8 mouse cellular contexts compared by ENCODE assay signal in genomic region chr7:88320628-88321336, GRCm38 (mm10). TPM values are rescaled to one million over a fixed set of nuclear protein-coding genes. Genes with fewer than 3 reads are reported as not detected.
DNase-seq lines count a peak whose midpoint lies in the region; ATAC-seq lines count a peak whose summit lies in the region.
"Had no signal": no experiment of that assay in that cellular context is flagged by ENCODE, and none has a peak within 500 bp of the region (broad histone marks: within the 10 kb centered on the region; RNA-seq: fewer than 3 reads in every experiment).

No protein-coding gene starts in this region.

- no peaks in the 10 kb centered on the region for H3K4me1 ChIP-seq in heart, embryonic 11.5 days (ENCODE audit: control insufficient read depth, insufficient read depth, low read length)
- peaks cover 5% of the 10 kb centered on the region for H3K4me1 ChIP-seq in limb, embryonic 13.5 days

- H3K27me3 ChIP-seq in heart, embryonic 11.5 days (ENCODE audit: control insufficient read depth, insufficient read depth, low read length): no peaks in the 10 kb centered on the region
- no peaks in the 10 kb centered on the region for H3K27me3 ChIP-seq in limb, embryonic 13.5 days

- DNase-seq in 416B (ENCODE audit: low read depth): peak; percentile 75
- DNase-seq in CD4-positive helper T cell, adult 2 months (ENCODE audit: low read depth, low spot score): peak; percentile 14
- peak; percentile 18 for DNase-seq in thymus, postnatal 14 days
- no peak for DNase-seq in cerebellum, postnatal 4 days (ENCODE audit: low spot score in 2 of 2)
- no peak for DNase-seq in gastrocnemius, postnatal 36 days

- no peak overlapping the region for H3K4me2 ChIP-seq in heart, embryonic 11.5 days
- H3K4me2 ChIP-seq in limb, embryonic 13.5 days (replicated peaks): no peak overlapping the region; the same call in 1 of the 2 replicates

- 0 out of 2 replicates have a peak, but pooled peaks have one; percentile 52 for ATAC-seq in heart, embryonic 11.5 days (replicated peaks; ENCODE audit: insufficient number of reproducible peaks, low FRiP score, low TSS enrichment)
- peak; percentile 82 for ATAC-seq in limb, embryonic 13.5 days (ENCODE audit: low FRiP score, low read depth)

- no peaks in the 10 kb centered on the region for H3K36me3 ChIP-seq in heart, embryonic 11.5 days (ENCODE audit: control insufficient read depth, insufficient read depth, low read length)
- H3K36me3 ChIP-seq in limb, embryonic 13.5 days: no peaks in the 10 kb centered on the region

- no peak overlapping the region for H3K4me3 ChIP-seq in heart, embryonic 11.5 days (ENCODE audit: low read depth, low read length)
- no peak overlapping the region for H3K4me3 ChIP-seq in limb, embryonic 13.5 days

- no peaks in the 10 kb centered on the region for H3K9me3 ChIP-seq in heart, embryonic 11.5 days (replicated peaks; ENCODE audit: control insufficient read depth, low read length)
- H3K9me3 ChIP-seq in limb, embryonic 13.5 days: no peaks in the 10 kb centered on the region

- no peak overlapping the region for H3K9ac ChIP-seq in heart, embryonic 11.5 days (ENCODE audit: low read depth, low read length)
- H3K9ac ChIP-seq in limb, embryonic 13.5 days: no peak overlapping the region

- WGBS in heart, embryonic 11.5 days (ENCODE audit: insufficient replicate concordance): 77% methylated on average over 12 of the region's 12 CpGs
- WGBS in limb, embryonic 13.5 days: 55% methylated on average over 12 of the region's 12 CpGs

- no peak overlapping the region for H3K27ac ChIP-seq in heart, embryonic 11.5 days (ENCODE audit: low read depth, low read length)
- no peak overlapping the region for H3K27ac ChIP-seq in limb, embryonic 13.5 days
- H3K27ac ChIP-seq: macrophage had no signal

- intact Hi-C loops in gastrocnemius, postnatal 36 days (cut with DNase I): no loop called here

RNA-seq across cellular contexts. Expression of gene Ctsc, which starts 42.9 kb away (rescaled TPM):
- 29.3 and 30.1 TPM in 2 replicates for polyA plus RNA-seq in heart, embryonic 11.5 days (2014; fragmentation: Nextera tagmentation; extraction: Ambion mirVana)
- 36.5 and 43.8 TPM in 2 replicates for polyA plus RNA-seq in limb, embryonic 13.5 days (2015; fragmentation: Nextera tagmentation; extraction: Ambion mirVana)
- total RNA-seq in gastrocnemius, postnatal 36 days (2021): 10 to 100 TPM; 36.1 to 37.9 TPM

Comparison
In these comparisons a context has a peak if more than half of its experiments do, and no peak if none do; other contexts are left out.
1. DNase-seq: peak in 416B (single experiment), CD4-positive helper T cell, adult 2 months (single experiment) and thymus, postnatal 14 days (single experiment); none in cerebellum, postnatal 4 days (0 of 2) and gastrocnemius, postnatal 36 days (0 of 2).